Mouse (Mus musculus) intestine, postnatal 0 days (tissue): ENCODE results near the gene 4933407L21Rik. TPM values are rescaled to one million over a fixed set of nuclear protein-coding genes. Genes with fewer than 3 reads are reported as not detected.

Experiments
- ATAC-seq: fragments of 200-750 bp; cut with Nextera tagmentation; 2 replicates; pipeline ENCODE4 v1.8.0; 2017; ENCODE audit warnings: mild to moderate bottlenecking, moderate TSS enrichment, moderate library complexity
- H3K27ac ChIP-seq: fragments of 300-500 bp; sonication (generic); 2 replicates; pipeline ENCODE4 v1.5.1; 2014; ENCODE audit warnings: mild to moderate bottlenecking, low read depth, low read length, moderate library complexity
- H3K27me3 ChIP-seq: fragments of 300-500 bp; sonication (generic); replicated peaks from 2 replicates; pipeline ENCODE4 v1.6.1; 2014; ENCODE audit warnings: low read length, mixed read lengths; ENCODE audit not compliant: control insufficient read depth, insufficient read depth
- H3K36me3 ChIP-seq: fragments of 300-500 bp; sonication (generic); 2 replicates; pipeline ENCODE4 v1.6.1; 2014; ENCODE audit warnings: mild to moderate bottlenecking, moderate library complexity; ENCODE audit not compliant: control insufficient read depth, insufficient read depth
- H3K4me1 ChIP-seq: fragments of 300-500 bp; sonication (generic); replicated peaks from 2 replicates; pipeline ENCODE4 v1.6.1; 2014; ENCODE audit warnings: antibody characterized with exemption, low read length, mixed read lengths; ENCODE audit not compliant: control insufficient read depth, insufficient read depth
- H3K4me2 ChIP-seq: fragments of 300-500 bp; sonication (generic); replicated peaks from 2 replicates; pipeline ENCODE4 v1.6.1; 2014; ENCODE audit warnings: low read depth, mild to moderate bottlenecking, moderate library complexity
- H3K4me3 ChIP-seq: fragments of 300-500 bp; sonication (generic); 2 replicates; pipeline ENCODE4 v1.5.1; 2014; ENCODE audit warnings: low read depth, low read length
- H3K9ac ChIP-seq: fragments of 300-500 bp; sonication (generic); 2 replicates; pipeline ENCODE4 v1.6.1; 2014; ENCODE audit warnings: mild to moderate bottlenecking, low read depth, low read length
- H3K9me3 ChIP-seq: fragments of 300-500 bp; sonication (generic); 2 replicates; pipeline ENCODE4 v1.6.1; 2016; ENCODE audit warnings: mixed run types; ENCODE audit not compliant: control insufficient read depth
- CTCF ChIP-seq: sonication (generic); IDR thresholded peaks from 2 replicates; pipeline ENCODE4 v1.5.1; 2016; ENCODE audit warnings: low read depth, mild to moderate bottlenecking, control low read depth, antibody characterized with exemption, moderate library complexity
- WGBS: fragments of 180-500 bp; shearing (Covaris S2); extraction: QIAGEN DNeasy Blood & Tissue Kit; methylation state at CpG from one replicate; pipeline ENCODE4 v1.1.7; 2014; 5-methylcytosine and 5-hydroxymethylcytosine counted together
- polyA plus RNA-seq: library from polyadenylated mRNA; unstranded; fragments of >200 nt; fragmentation: Nextera tagmentation; extraction: Ambion mirVana; gene quantifications from 2 replicates; pipeline ENCODE4 v1.2.1, GENCODE M21; 2015

Gene 4933407L21Rik
- polyA plus RNA-seq, 1 experiment from 2014 or later, result 0.13 TPM

GRCm38 (mm10) chr1:85949085-85949684, 20.9 kb downstream of the 4933407L21Rik start:
- H3K9ac ChIP-seq, result no peak overlapping the region
- no peak overlapping the region for H3K4me2 ChIP-seq
- H3K4me3 ChIP-seq, result no peak overlapping the region
- no peaks in the 10 kb centered on the region for H3K36me3 ChIP-seq
- peak; percentile 65 for ATAC-seq
- H3K4me1 ChIP-seq, result no peaks in the 10 kb centered on the region
- no peaks in the 10 kb centered on the region for H3K9me3 ChIP-seq
- no peaks in the 10 kb centered on the region for H3K27me3 ChIP-seq
- 64% methylated on average over 2 of the region's 2 CpGs for WGBS
- H3K27ac ChIP-seq, result no peak overlapping the region
- no peak for TF ChIP-seq CTCF

- no peak overlapping the region for H3K27ac ChIP-seq
- no peak for TF ChIP-seq CTCF
- 73% methylated on average over 3 of the region's 3 CpGs for WGBS
Observed at GRCm38 (mm10) chr1:85955150-85955549, 26.9 kb downstream of the 4933407L21Rik start.

GRCm38 (mm10) chr1:85957290-85957689, 29.0 kb downstream of the 4933407L21Rik start:
- Histone ChIP-seq H3K9me3 (no peaks in the 10 kb centered on the region), H3K27me3 (no peaks in the 10 kb centered on the region), H3K27ac (no peak overlapping the region), H3K4me3 (no peak overlapping the region), H3K9ac (no peak overlapping the region), H3K4me1 (peaks cover 6% of the 10 kb centered on the region), H3K36me3 (no peaks in the 10 kb centered on the region), H3K4me2 (no peak overlapping the region)
- WGBS, result 61% methylated on average over 5 of the region's 5 CpGs
- no peak for TF ChIP-seq CTCF
- no peak for ATAC-seq

More at GRCm38 (mm10) chr1:85955150-85955549, 26.9 kb downstream of the 4933407L21Rik start:
- Histone ChIP-seq H3K4me1 (peaks cover 6% of the 10 kb centered on the region; the same call in 1 of the 2 replicates), H3K9ac (no peak overlapping the region), H3K36me3 (no peaks in the 10 kb centered on the region), H3K27me3 (no peaks in the 10 kb centered on the region), H3K4me3 (no peak overlapping the region), H3K9me3 (no peaks in the 10 kb centered on the region), H3K4me2 (no peak overlapping the region)
- no peak for ATAC-seq

GRCm38 (mm10) chr1:85957942-85958619, 29.8 kb downstream of the 4933407L21Rik start:
- H3K4me1 ChIP-seq, result peaks cover 6% of the 10 kb centered on the region
- no peak for TF ChIP-seq CTCF
- H3K4me3 ChIP-seq, result no peak overlapping the region
- no peak overlapping the region for H3K27ac ChIP-seq
- no peaks in the 10 kb centered on the region for H3K9me3 ChIP-seq
- ATAC-seq, result no peak
- no peaks in the 10 kb centered on the region for H3K27me3 ChIP-seq
- WGBS, result 58% methylated on average over 9 of the region's 9 CpGs
- no peaks in the 10 kb centered on the region for H3K36me3 ChIP-seq
- no peak overlapping the region for H3K4me2 ChIP-seq
- no peak overlapping the region for H3K9ac ChIP-seq

- Histone ChIP-seq H3K4me3 (no peak overlapping the region), H3K9ac (no peak overlapping the region), H3K27me3 (no peaks in the 10 kb centered on the region), H3K4me1 (peaks cover 6% of the 10 kb centered on the region), H3K36me3 (no peaks in the 10 kb centered on the region), H3K4me2 (no peak overlapping the region), H3K27ac (no peak overlapping the region), H3K9me3 (no peaks in the 10 kb centered on the region)
- no peak for ATAC-seq
- no peak for TF ChIP-seq CTCF
- 49% methylated on average over 6 of the region's 6 CpGs for WGBS
Observed at GRCm38 (mm10) chr1:85959129-85959888, 31.0 kb downstream of the 4933407L21Rik start.

- Histone ChIP-seq H3K4me3 (no peak overlapping the region), H3K27me3 (no peaks in the 10 kb centered on the region), H3K4me2 (no peak overlapping the region), H3K9ac (no peak overlapping the region), H3K4me1 (peaks cover 6% of the 10 kb centered on the region), H3K36me3 (no peaks in the 10 kb centered on the region), H3K27ac (no peak overlapping the region), H3K9me3 (no peaks in the 10 kb centered on the region)
- TF ChIP-seq CTCF, result no peak
- WGBS, result 44% methylated on average over 2 of the region's 2 CpGs
- peak; percentile 6 for ATAC-seq
Observed at GRCm38 (mm10) chr1:85959889-85960276, 31.6 kb downstream of the 4933407L21Rik start.
